Mouse (Mus musculus) forebrain, embryonic 14.5 days (tissue): ENCODE data around the gene Kcnc1. TPM values are rescaled to one million over a fixed set of nuclear protein-coding genes. Genes with fewer than 3 reads are reported as not detected.

ENCODE experiments used
- ATAC-seq: fragments of 200-750 bp; cut with Nextera tagmentation; 2 replicates; pipeline ENCODE4 v1.8.0; 2017; ENCODE audit warnings: mild to moderate bottlenecking, moderate library complexity
- DNase-seq: peaks from one replicate; pipeline ENCODE4 v3.0.0-alpha.2; 2015; ENCODE audit warnings: low spot score
- H3K27ac ChIP-seq: fragments of 300-500 bp; sonication (generic); 2 replicates; pipeline ENCODE4 v1.5.1; 2014; ENCODE audit warnings: low read depth, mild to moderate bottlenecking, control low read depth, low read length, moderate library complexity
- H3K27me3 ChIP-seq: fragments of 300-500 bp; sonication (generic); replicated peaks from 2 replicates; pipeline ENCODE4 v1.6.1; 2014; ENCODE audit warnings: low read length, control low read depth, mixed read lengths; ENCODE audit not compliant: control insufficient read depth, insufficient read depth
- H3K36me3 ChIP-seq: fragments of 300-500 bp; sonication (generic); 2 replicates; pipeline ENCODE4 v1.6.1; 2014; ENCODE audit warnings: low read length, control low read depth; ENCODE audit not compliant: control insufficient read depth, insufficient read depth
- H3K4me1 ChIP-seq: fragments of 300-500 bp; sonication (generic); 2 replicates; pipeline ENCODE4 v1.6.1; 2014; ENCODE audit warnings: antibody characterized with exemption, low read length, control low read depth; ENCODE audit not compliant: control insufficient read depth, insufficient read depth
- H3K4me2 ChIP-seq: fragments of 300-500 bp; sonication (generic); 2 replicates; pipeline ENCODE4 v1.6.1; 2014; ENCODE audit warnings: mild to moderate bottlenecking, control low read depth, low read length
- H3K4me3 ChIP-seq: fragments of 300-500 bp; sonication (generic); 2 replicates; pipeline ENCODE4 v1.5.1; 2014; ENCODE audit warnings: low read depth, low read length, control low read depth
- H3K9ac ChIP-seq: fragments of 300-500 bp; sonication (generic); 2 replicates; pipeline ENCODE4 v1.6.1; 2014; ENCODE audit warnings: mild to moderate bottlenecking, low read length, control low read depth, moderate library complexity
- H3K9me3 ChIP-seq: fragments of 300-500 bp; sonication (generic); replicated peaks from 2 replicates; pipeline ENCODE4 v1.6.1; 2016; ENCODE audit warnings: low read length, control low read depth, mixed read lengths; ENCODE audit not compliant: control insufficient read depth
- WGBS: fragments of 180-500 bp; shearing (Covaris S2); extraction: QIAGEN DNeasy Blood & Tissue Kit; methylation state at CpG from one replicate; pipeline ENCODE4 v1.1.7; 2014; 5-methylcytosine and 5-hydroxymethylcytosine counted together
- polyA plus RNA-seq: library from polyadenylated mRNA; unstranded; fragments of >200 nt; fragmentation: Nextera tagmentation; extraction: Ambion mirVana; gene quantifications from 2 replicates; pipeline ENCODE4 v1.2.1, GENCODE M21; 2014

Gene Kcnc1
- polyA plus RNA-seq, 1 experiment from 2014 or later: 3.6 TPM

DNA sequence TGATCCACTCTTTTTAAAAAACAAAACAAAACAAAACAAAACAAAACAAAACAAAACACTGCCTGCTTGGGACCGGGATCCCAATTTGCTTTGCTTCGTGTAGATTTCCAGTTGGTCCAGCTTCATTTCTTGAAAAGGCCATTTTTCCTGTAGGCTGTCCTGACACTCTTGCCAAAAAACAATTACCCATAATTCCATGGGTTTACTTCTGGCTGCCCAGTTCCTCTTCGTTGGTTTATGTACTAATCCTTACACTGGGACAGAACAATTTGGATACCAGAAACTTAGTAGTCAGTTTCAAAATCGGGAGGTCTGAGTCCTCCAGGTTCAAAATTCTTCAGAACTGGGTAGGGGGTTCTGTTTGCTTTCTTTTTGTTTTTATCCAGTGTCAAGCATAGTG is 6.1 kb upstream of the Kcnc1 start:
- no peaks in the 10 kb centered on the region for H3K4me1 ChIP-seq
- H3K9ac ChIP-seq: no peak overlapping the region
- H3K27me3 ChIP-seq: peaks cover 10% of the 10 kb centered on the region
- DNase-seq (no peak), ATAC-seq (no peak)
- no peak overlapping the region for H3K27ac ChIP-seq
- no peaks in the 10 kb centered on the region for H3K36me3 ChIP-seq
- no peak overlapping the region for H3K4me2 ChIP-seq
- H3K4me3 ChIP-seq: no peak overlapping the region
- 55% methylated on average over 4 of the region's 4 CpGs for WGBS
- no peaks in the 10 kb centered on the region for H3K9me3 ChIP-seq

DNA sequence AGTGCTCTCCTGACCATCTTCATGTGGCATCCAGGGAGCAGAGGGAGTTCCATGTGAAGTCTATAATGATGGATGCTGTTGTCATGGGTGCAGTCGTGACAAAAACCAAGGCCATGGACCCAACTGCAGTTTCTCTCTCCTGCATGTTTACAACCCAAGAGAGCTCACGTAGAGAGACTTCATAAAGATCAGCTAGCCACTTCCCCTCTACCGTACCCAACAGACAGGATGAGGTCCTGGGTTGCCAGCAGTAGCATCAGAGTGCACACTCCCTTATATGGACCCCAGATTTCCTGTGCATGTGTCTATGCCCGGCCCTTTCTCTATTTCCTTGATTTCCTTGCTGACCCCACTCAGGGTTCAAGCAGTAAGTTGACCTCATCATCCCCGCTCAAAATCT is 4.6 kb upstream of the Kcnc1 start:
- Histone ChIP-seq H3K36me3 (no peaks in the 10 kb centered on the region), H3K4me1 (no peaks in the 10 kb centered on the region), H3K4me2 (no peak overlapping the region), H3K9me3 (no peaks in the 10 kb centered on the region), H3K4me3 (no peak overlapping the region), H3K9ac (no peak overlapping the region), H3K27me3 (peaks cover 20% of the 10 kb centered on the region), H3K27ac (no peak overlapping the region)
- WGBS: 73% methylated on average over 5 of the region's 5 CpGs
- ATAC-seq (no peak), DNase-seq (no peak)

DNA sequence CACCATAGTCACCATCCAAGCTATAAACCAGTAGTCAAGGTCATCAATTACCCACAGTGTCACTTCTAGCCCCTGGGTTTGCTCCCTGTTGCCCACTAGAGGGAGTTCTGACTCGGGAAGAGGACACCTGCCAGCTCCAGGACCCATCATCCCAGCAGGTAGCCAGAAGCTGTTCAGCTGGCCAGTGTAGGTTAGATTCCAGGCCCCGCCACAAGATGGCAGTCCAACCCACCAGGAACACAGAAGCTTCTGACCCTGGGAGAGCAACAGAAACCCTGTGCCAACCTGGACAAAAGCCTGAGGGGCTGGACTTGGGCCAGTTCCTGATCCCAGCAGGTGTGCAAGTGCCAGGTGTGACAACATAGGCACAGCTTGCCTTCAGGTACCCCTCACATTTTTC is 3.2 kb upstream of the Kcnc1 start:
- H3K27me3 ChIP-seq: peaks cover 29% of the 10 kb centered on the region
- WGBS: 0% methylated on average over 2 of the region's 2 CpGs
- no peaks in the 10 kb centered on the region for H3K9me3 ChIP-seq
- H3K36me3 ChIP-seq: no peaks in the 10 kb centered on the region
- H3K4me2 ChIP-seq: no peak overlapping the region
- H3K4me3 ChIP-seq: no peak overlapping the region
- H3K27ac ChIP-seq: no peak overlapping the region
- no peak overlapping the region for H3K9ac ChIP-seq
- H3K4me1 ChIP-seq: no peaks in the 10 kb centered on the region; the same call in 1 of the 2 replicates
- DNase-seq (peak; percentile 83), ATAC-seq (0 out of 2 replicates have a peak, but pooled peaks have one; percentile 3)

DNA sequence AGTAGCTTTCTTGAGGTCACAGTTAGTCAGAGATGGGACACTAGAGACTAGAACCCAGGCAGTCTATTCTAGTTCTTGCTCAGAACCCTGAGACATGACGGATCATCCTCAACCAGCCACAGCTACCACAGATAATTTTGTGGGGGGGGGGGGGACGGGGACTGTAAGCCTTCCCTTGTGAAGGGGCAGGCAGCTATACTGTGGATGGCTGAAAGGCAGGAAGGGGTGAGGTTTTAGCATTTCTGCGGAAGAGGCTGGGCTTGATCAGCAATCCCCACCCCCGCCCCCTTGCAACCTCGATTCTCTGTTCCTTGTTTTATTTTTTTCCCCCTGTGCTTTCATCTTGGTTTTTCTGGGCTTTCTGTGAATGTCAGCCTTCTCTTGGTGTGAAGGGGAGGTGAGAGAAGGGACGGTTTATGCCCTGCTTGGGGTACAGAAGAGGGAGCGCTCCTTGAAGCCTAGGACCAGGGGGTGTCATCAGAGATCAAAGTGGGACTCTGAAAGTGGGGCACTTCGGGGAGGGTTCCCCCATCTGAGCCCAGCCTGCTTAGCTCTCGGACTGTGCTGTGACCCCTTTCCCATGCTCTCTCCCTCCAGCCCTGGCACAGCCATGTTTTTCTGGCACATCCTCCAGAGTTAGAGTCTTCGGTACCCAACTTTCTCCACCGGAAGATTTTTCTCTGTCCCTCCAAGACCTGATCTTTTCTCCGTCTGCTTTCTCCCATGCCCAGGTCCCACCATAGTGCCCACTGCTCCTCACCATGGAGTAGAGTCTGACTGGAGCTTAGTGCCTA is 2.4 kb upstream of the Kcnc1 start:
- no peak overlapping the region for H3K4me2 ChIP-seq
- no peaks in the 10 kb centered on the region for H3K9me3 ChIP-seq
- peaks cover 5% of the 10 kb centered on the region; the same call in 1 of the 2 replicates for H3K4me1 ChIP-seq
- H3K4me3 ChIP-seq: no peak overlapping the region
- DNase-seq (no peak), ATAC-seq (no peak)
- no peaks in the 10 kb centered on the region for H3K36me3 ChIP-seq
- WGBS: 39% methylated on average over 12 of the region's 12 CpGs
- H3K9ac ChIP-seq: no peak overlapping the region
- no peak overlapping the region for H3K27ac ChIP-seq
- peaks cover 37% of the 10 kb centered on the region for H3K27me3 ChIP-seq

DNA sequence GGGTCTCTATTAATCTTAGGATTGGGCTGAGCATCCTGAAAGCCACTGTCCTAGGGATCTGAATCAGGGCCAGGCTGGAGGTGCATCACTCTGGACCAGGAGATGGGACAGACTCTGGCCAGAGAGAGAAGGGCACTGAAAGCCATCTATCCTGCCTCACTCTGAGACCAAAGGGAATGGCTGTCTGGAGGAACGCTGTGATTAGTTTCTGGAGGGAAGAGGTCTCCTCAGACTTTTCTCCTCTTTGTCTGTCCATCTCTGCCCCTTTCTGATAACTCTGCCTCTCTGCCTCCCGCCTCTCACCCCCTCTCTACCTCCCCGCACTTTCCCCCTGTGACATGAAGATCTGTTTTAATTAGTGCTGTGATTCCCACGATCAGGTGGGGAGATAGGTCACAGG is 1.4 kb upstream of the Kcnc1 start:
- Histone ChIP-seq H3K9ac (no peak overlapping the region), H3K4me1 (peaks cover 12% of the 10 kb centered on the region; the same call in 1 of the 2 replicates), H3K27ac (no peak overlapping the region), H3K4me2 (no peak overlapping the region), H3K4me3 (no peak overlapping the region), H3K36me3 (no peaks in the 10 kb centered on the region), H3K9me3 (no peaks in the 10 kb centered on the region), H3K27me3 (peaks cover 42% of the 10 kb centered on the region)
- ATAC-seq: no peak
- no peak for DNase-seq
- 62% methylated on average over 4 of the region's 4 CpGs for WGBS

DNA sequence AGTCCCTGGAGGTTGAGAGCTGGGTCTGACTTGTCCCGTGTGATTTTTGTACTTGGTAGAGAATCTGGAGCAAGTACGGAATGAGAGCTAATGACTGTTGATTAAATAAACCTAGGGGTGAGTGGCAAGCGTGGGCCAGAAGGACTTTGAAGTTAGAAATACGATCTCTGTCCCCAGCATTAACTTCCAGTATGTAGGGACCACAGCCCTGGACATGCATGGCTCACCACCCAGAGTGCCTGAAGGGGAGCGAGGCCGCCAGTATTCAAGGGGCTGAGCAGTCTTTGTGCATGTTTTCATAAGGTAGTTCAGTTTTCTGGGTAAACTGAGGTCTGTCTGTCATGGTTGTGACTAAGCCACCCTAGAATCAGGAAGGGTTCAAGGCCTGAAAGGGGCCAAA is 726 bp upstream of the Kcnc1 start:
- Histone ChIP-seq H3K4me3 (peak overlapping the region; percentile 78), H3K4me1 (peaks cover 16% of the 10 kb centered on the region; the same call in 1 of the 2 replicates), H3K27me3 (peaks cover 42% of the 10 kb centered on the region), H3K9ac (no peak overlapping the region), H3K9me3 (no peaks in the 10 kb centered on the region), H3K27ac (no peak overlapping the region), H3K4me2 (peak overlapping the region; percentile 76), H3K36me3 (no peaks in the 10 kb centered on the region)
- 45% methylated on average over 6 of the region's 6 CpGs for WGBS
- DNase-seq (no peak), ATAC-seq (no peak)

DNA sequence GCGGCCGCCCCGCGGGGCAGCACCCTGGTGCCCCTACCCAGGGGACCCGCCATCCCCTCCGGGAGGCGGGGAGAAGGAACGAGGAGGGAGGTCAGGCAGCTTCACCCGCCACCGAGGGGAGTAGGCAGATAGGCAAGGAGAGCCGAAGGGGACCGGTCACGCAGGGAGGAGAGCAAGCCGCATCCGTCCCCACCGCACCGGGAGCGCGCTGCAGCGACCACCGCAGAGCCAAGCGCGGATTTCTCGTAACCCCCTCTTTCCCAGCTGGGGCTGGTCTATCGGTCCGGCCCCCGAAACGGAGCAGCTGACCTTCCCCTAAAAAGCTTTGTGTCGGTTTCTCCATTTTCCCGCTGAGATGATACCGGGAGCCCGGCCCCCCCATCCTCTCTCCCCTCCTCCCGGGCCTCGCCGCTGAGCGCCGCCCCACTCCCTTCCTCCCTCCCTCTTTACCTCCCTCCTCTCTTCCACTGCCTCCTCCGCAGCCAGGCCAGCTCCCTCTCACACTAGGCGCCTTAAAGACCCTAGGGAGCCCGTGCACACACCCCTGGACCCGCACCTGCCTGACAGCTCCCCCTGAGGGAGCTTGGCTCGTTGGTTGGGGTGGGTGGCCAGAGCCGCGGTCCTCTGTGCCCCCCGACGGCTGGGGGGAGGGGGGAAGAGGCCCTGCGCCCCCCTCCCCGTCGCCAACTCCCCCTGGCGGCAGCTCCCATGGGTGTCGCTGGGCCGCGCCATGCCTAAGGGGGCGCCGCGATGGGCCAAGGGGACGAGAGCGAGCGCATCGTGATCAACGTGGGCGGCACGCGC is 833 bp downstream of the Kcnc1 start:
- ATAC-seq (peak; percentile 68), DNase-seq (peak; percentile 63)
- peak overlapping the region; percentile 75 for H3K27ac ChIP-seq
- H3K9me3 ChIP-seq: no peaks in the 10 kb centered on the region
- H3K4me1 ChIP-seq: peaks cover 16% of the 10 kb centered on the region; the same call in 1 of the 2 replicates
- peaks cover 42% of the 10 kb centered on the region for H3K27me3 ChIP-seq
- H3K4me2 ChIP-seq: peak overlapping the region; percentile 76
- under 1% methylated on average over 51 of the region's 64 CpGs for WGBS
- H3K4me3 ChIP-seq: peak overlapping the region; percentile 78
- H3K9ac ChIP-seq: peak overlapping the region; percentile 87
- no peaks in the 10 kb centered on the region for H3K36me3 ChIP-seq

DNA sequence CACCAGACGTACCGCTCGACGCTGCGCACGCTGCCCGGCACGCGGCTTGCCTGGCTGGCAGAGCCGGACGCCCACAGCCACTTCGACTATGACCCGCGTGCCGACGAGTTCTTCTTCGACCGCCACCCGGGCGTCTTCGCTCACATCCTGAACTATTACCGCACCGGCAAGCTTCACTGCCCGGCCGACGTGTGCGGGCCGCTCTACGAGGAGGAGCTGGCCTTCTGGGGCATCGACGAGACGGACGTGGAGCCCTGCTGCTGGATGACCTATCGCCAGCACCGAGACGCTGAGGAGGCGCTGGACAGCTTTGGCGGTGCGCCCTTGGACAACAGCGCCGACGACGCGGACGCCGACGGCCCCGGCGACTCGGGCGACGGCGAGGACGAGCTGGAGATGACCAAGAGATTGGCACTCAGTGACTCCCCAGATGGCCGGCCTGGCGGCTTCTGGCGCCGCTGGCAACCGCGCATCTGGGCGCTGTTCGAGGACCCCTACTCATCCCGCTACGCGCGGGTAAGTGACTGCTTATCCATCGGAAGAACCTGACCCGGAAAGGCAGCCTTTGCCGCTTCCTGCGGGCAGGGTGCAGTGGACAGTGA is 1.5 kb downstream of the Kcnc1 start:
- Histone ChIP-seq H3K9ac (peak overlapping the region; percentile 87), H3K4me3 (peak overlapping the region; percentile 78), H3K27me3 (peaks cover 42% of the 10 kb centered on the region), H3K9me3 (no peaks in the 10 kb centered on the region), H3K4me1 (peaks cover 16% of the 10 kb centered on the region; the same call in 1 of the 2 replicates), H3K36me3 (no peaks in the 10 kb centered on the region), H3K4me2 (peak overlapping the region; percentile 76), H3K27ac (no peak overlapping the region)
- no peak for ATAC-seq
- 12% methylated on average over 70 of the region's 70 CpGs for WGBS
- no peak for DNase-seq
